Mouse (Mus musculus) erythroblast, embryonic 14.5 days (primary cell): Measurements from ENCODE around the gene Mymx.

ENCODE experiments used
- GATA1 ChIP-seq: IDR thresholded peaks from 2 replicates; pipeline ENCODE4 v1.6.1; 2012; ENCODE audit warnings: low read length, inconsistent platforms, mixed read lengths
- TAL1 ChIP-seq: IDR thresholded peaks from 3 replicates; pipeline ENCODE4 v1.6.1; 2012; ENCODE audit warnings: low read length, inconsistent platforms, mixed read lengths

DNA sequence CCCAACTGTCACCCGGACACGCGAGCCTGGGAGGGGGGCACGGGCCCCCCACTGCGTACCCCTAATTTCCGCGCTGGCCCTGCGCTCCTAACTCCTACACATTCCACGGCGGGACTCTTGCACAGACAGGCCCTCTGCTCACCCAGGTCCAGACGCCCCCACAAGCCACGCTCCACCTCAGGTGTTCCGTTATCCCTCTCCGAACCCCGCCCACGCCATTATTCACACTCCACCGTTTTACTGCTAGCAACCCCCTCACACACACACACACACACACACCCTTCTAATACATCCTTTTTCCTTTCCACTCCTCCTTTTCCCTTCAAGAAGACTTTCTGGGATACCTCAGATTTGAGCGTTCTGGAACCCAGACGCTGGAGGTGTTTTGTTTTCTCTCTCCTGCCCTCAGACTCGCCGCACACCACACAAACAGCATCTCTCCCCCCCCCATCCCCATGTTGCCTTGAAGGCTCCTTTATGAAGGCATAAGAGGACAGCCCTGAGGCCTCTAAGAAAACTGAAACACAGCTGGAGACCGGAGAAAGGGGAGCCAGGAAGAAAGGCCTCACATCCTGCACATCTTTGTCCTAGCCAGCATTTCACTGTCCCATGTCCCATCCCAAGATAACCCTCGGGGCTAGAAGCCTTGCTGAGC lies 6.0 kb downstream of the Mymx start:
- TF ChIP-seq GATA1 (no peak), TAL1 (no peak)
